Mouse (Mus musculus): ENCODE measurements around the gene Zswim4.
A peak's percentile ranks its signal among the peaks of the same experiment; 100 is the strongest.

The Zswim4 gene

GRCm38 (mm10) chr8:84182833-84183232 lies 54.0 kb downstream of the Zswim4 start:
- peak; percentile 14 for DNase-seq (ENCODE audit: extremely low spot score)

- DNase-seq (ENCODE audit: extremely low spot score) = peak; percentile 91
Measured at GRCm38 (mm10) chr8:84180530-84181190, 56.2 kb downstream of the Zswim4 start.

GRCm38 (mm10) chr8:84179946-84180345 lies 56.9 kb downstream of the Zswim4 start:
- DNase-seq (ENCODE audit: extremely low spot score) = no peak

GRCm38 (mm10) chr8:84178592-84178991 lies 58.3 kb downstream of the Zswim4 start:
- DNase-seq (ENCODE audit: extremely low spot score) = no peak

- no peak for DNase-seq (ENCODE audit: extremely low spot score)
Measured at GRCm38 (mm10) chr8:84177405-84177804, 59.5 kb downstream of the Zswim4 start.

GRCm38 (mm10) chr8:84176560-84176959 lies 60.3 kb downstream of the Zswim4 start:
- DNase-seq (ENCODE audit: extremely low spot score) = no peak

GRCm38 (mm10) chr8:84173861-84174260 lies 63.0 kb downstream of the Zswim4 start:
- no peak for DNase-seq (ENCODE audit: extremely low spot score)

GRCm38 (mm10) chr8:84170096-84170495 lies 66.8 kb downstream of the Zswim4 start:
- DNase-seq (ENCODE audit: extremely low spot score) = no peak

- DNase-seq (ENCODE audit: extremely low spot score) = no peak
Measured at GRCm38 (mm10) chr8:84167696-84168095, 69.2 kb downstream of the Zswim4 start.

Measured in embryo, embryonic 9.5 days (tissue).